Mouse (Mus musculus): ENCODE measurements at regions not wholly inside any gene's neighbourhood (a gene's known extent, or its start where the extent isn't known, plus 50 kb on each side); places are given as distances from the start of the nearest gene placed in this dataset.

GRCm38 (mm10) chr2:138689497-138689896 is 433.1 kb downstream of the Btbd3 start:
- no peak for TF ChIP-seq CTCF (IDR thresholded peaks at IDR 0.05; ENCODE audit: low read depth, low read length)
- TF ChIP-seq GATA1 (IDR thresholded peaks at IDR 0.05; ENCODE audit: borderline replicate concordance, low read length): no peak
- TF ChIP-seq TAL1 (conservative IDR thresholded peaks at IDR 0.05; ENCODE audit: low read depth, low read length): no peak
- no peak for TF ChIP-seq POLR2AphosphoS5 (IDR thresholded peaks at IDR 0.05; ENCODE audit: insufficient replicate concordance, low read depth, low read length)
- TF ChIP-seq GATA2 (IDR thresholded peaks at IDR 0.05; ENCODE audit: borderline replicate concordance, low read depth, low read length): no peak

Measured in G1E (cell line).